Mouse (Mus musculus): ENCODE data around the gene Camk2n1.
A peak's percentile ranks its signal among the peaks of the same experiment; 100 is the strongest.

Camk2n1 gene

GRCm38 (mm10) chr4:138447827-138448602 lies 6.1 kb upstream of the Camk2n1 start:
- DNase-seq (ENCODE audit: low spot score in 2 of 2) = no peak

- no peak for DNase-seq (ENCODE audit: low spot score in 2 of 2)
Observed at GRCm38 (mm10) chr4:138448872-138449615, 5.1 kb upstream of the Camk2n1 start.

GRCm38 (mm10) chr4:138449636-138450314 lies 4.3 kb upstream of the Camk2n1 start:
- DNase-seq (ENCODE audit: low spot score in 2 of 2) = no peak

GRCm38 (mm10) chr4:138452306-138453096 lies 1.6 kb upstream of the Camk2n1 start:
- no peak for DNase-seq (ENCODE audit: low spot score in 2 of 2)

- no peak for DNase-seq (ENCODE audit: low spot score in 2 of 2)
Observed at GRCm38 (mm10) chr4:138453097-138453752, 889 bp upstream of the Camk2n1 start.

- DNase-seq (ENCODE audit: low spot score in 2 of 2) = peak; percentile 54 to 77
Observed at GRCm38 (mm10) chr4:138454571-138455140, 542 bp downstream of the Camk2n1 start.

GRCm38 (mm10) chr4:138455141-138455955 lies 1.2 kb downstream of the Camk2n1 start:
- DNase-seq (ENCODE audit: low spot score in 2 of 2) = no peak

- DNase-seq (ENCODE audit: low spot score in 2 of 2) = no peak
Observed at GRCm38 (mm10) chr4:138455956-138456341, 1.8 kb downstream of the Camk2n1 start.

GRCm38 (mm10) chr4:138456536-138456935 lies 2.4 kb downstream of the Camk2n1 start:
- no peak for DNase-seq (ENCODE audit: low spot score in 2 of 2)

GRCm38 (mm10) chr4:138457091-138457490 lies 3.0 kb downstream of the Camk2n1 start:
- no peak for DNase-seq (ENCODE audit: low spot score in 2 of 2)

- DNase-seq (ENCODE audit: low spot score in 2 of 2) = no peak
Observed at GRCm38 (mm10) chr4:138458171-138458570, 4.1 kb downstream of the Camk2n1 start.

GRCm38 (mm10) chr4:138458735-138459440 lies 4.8 kb downstream of the Camk2n1 start:
- no peak for DNase-seq (ENCODE audit: low spot score in 2 of 2)

GRCm38 (mm10) chr4:138459775-138460174 lies 5.7 kb downstream of the Camk2n1 start:
- no peak for DNase-seq (ENCODE audit: low spot score in 2 of 2)

- DNase-seq (ENCODE audit: low spot score in 2 of 2) = no peak
Observed at GRCm38 (mm10) chr4:138460910-138461309, 6.8 kb downstream of the Camk2n1 start.

GRCm38 (mm10) chr4:138461471-138461870 lies 7.4 kb downstream of the Camk2n1 start:
- no peak for DNase-seq (ENCODE audit: low spot score in 2 of 2)

- DNase-seq (ENCODE audit: low spot score in 2 of 2) = no peak
Observed at GRCm38 (mm10) chr4:138462971-138463831, 9.1 kb downstream of the Camk2n1 start.

- peak; percentile 73 to 84 for DNase-seq (ENCODE audit: low spot score in 2 of 2)
Observed at GRCm38 (mm10) chr4:138463832-138464487, 9.8 kb downstream of the Camk2n1 start.

Data from urinary bladder, postnatal 4 days (tissue).